Mouse (Mus musculus): ENCODE results near the gene 1700066M21Rik.

The 1700066M21Rik gene

GRCm38 (mm10) chr1:57377376-57378341 is at the start of gene 1700066M21Rik:
TSS of gene 1700066M21Rik (plus strand) at chr1:57377620.
- DNase-seq (ENCODE audit: low spot score in 2 of 2), result peak; percentile 92 to 93

DNA sequence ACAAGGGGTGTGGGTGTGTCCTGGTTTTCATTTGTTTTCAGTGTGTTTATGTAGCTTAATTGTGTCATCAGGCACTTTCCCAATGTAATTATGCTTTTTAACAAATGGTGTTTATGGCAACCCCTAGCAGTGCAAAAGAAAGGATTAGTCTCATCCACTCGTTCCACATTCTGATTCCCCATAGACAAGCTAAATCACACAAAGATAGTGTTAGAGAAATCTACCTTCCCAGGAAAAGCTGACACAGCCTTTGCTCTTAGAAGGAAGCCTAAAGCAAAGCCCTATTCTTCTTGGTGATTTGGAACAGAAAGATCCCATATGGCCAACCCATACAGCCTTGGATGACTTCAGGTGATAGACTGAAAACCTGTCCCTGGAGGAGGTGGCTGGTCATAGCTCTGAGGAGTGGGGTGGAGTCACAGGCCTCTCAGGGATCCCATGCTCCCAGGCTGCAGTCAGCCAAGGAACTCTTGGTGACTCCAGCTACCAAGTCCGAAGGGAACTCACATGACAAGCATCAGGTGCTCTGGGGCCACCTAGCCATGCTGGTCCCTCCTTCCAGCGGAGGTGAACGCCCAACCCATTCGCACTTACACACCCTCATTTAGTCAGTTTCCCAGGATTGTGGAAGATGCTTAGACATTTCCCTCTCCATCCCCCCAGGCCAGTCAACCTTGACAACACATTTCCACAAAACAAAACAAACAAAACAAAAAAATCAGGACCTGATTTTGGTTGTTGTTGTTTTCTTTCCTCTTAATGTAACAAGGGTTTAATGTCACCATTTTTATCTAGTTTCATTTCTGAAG is 47.9 kb upstream of the 1700066M21Rik start:
- DNase-seq (ENCODE audit: low spot score in 2 of 2), result no peak

- no peak for DNase-seq (ENCODE audit: low spot score in 2 of 2)
Observed at GRCm38 (mm10) chr1:57330228-57330627, 47.2 kb upstream of the 1700066M21Rik start.

DNA sequence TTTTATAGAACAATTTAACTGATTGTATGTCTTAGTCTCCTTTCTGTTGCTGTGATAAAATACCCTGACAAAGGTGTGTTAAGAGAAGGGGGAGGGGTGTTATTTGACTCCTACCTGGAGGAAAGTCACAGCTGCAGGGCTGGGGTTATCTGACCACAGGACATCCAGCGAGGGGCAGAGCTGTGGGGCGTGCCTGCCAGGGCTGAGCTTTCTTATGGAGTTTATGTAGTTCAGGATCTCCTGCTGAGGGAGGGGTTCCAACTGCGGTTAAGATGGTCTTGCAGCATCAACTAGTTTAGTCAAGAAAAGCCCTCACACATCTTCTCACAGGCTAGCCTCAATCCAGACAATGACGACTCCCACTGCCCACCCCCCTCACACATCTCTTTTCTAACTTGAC is 45.4 kb upstream of the 1700066M21Rik start:
- DNase-seq (ENCODE audit: low spot score in 2 of 2), result no peak

GRCm38 (mm10) chr1:57333550-57334213 is 43.7 kb upstream of the 1700066M21Rik start:
- DNase-seq (ENCODE audit: low spot score in 2 of 2), result peak; percentile 1 to 22

GRCm38 (mm10) chr1:57335200-57335599 is 42.2 kb upstream of the 1700066M21Rik start:
- no peak for DNase-seq (ENCODE audit: low spot score in 2 of 2)

GRCm38 (mm10) chr1:57339156-57339796 is 38.1 kb upstream of the 1700066M21Rik start:
- no peak for DNase-seq (ENCODE audit: low spot score in 2 of 2)

- DNase-seq (ENCODE audit: low spot score in 2 of 2), result no peak
Observed at GRCm38 (mm10) chr1:57341197-57341596, 36.2 kb upstream of the 1700066M21Rik start.

DNA sequence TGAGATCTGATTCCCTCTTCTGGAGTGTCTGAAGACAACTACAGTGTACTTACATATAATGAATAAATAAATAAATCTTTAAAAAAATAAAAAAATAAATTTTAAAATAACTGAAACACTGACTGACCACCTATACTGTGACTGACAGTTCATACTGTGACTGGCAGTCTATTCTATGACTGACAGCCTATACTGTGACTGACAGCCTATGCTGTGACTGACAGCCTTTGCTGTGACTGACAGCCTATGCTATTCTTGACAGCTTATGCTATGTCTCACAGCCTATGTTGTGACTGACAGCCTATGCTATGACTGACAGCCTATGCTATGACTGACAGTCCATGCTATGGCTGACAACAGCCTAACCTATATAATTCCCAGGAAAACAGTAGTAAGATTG is 29.9 kb upstream of the 1700066M21Rik start:
- no peak for DNase-seq (ENCODE audit: low spot score in 2 of 2)

GRCm38 (mm10) chr1:57351941-57352340 is 25.5 kb upstream of the 1700066M21Rik start:
- DNase-seq (ENCODE audit: low spot score in 2 of 2), result no peak

DNA sequence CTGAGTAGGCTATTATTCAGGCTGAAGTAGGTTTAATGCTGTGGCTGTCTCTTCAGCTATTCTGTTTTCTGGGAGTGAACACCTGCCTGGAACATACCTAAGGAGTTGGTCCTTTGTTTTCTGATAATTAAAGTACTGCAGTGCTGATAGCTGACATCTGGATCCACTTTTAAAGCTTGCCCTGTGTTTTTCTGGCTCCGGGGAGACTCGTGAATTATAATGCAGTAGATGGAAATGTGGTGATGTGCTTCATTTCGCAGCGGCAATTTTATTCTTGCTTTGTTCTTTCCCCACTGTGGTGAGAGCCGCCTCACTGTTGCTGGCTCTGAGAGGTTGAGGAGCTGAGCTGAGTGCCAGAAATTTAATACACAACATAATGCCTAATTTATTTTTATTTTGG is 18.9 kb upstream of the 1700066M21Rik start:
- no peak for DNase-seq (ENCODE audit: low spot score in 2 of 2)

DNA sequence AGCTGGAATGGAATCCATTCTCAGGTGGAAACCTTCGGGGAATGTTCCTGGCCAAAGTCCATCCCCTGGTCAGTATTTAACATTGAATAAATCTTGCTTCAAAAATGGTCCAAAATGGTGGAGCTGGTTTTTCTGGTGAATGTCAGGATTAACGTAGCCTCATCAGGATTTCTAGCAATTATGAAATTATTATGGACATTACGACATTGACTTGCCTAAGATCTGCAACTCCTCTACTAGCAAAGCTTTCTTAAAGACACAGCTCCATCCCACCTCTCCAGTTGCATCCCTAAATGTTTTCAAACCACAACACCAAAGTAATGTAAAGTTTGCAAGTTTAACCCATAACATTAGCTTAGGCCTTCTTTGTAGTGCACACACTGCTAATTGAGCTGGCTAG is 10.0 kb upstream of the 1700066M21Rik start:
- DNase-seq (ENCODE audit: low spot score in 2 of 2), result no peak

DNA sequence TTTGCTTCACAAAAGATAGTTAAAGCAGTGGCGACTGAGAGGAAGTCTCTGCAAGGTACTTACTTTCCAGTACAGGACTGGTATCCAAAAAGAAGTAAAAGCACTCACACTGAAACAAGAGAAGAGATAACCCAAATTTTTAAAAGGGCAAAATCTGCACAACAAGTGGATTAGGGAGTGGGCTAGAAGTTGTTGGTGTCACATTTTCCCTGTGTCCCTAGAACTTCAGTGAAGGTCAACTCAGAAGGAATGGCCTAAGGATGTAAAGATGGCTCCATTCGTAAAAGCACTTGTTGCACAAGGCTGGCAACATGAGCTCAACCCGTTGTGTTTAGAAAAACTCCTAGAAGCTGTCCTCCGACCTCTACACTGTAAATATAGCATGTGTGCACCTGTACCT is 8.3 kb upstream of the 1700066M21Rik start:
- DNase-seq (ENCODE audit: low spot score in 2 of 2), result no peak

DNA sequence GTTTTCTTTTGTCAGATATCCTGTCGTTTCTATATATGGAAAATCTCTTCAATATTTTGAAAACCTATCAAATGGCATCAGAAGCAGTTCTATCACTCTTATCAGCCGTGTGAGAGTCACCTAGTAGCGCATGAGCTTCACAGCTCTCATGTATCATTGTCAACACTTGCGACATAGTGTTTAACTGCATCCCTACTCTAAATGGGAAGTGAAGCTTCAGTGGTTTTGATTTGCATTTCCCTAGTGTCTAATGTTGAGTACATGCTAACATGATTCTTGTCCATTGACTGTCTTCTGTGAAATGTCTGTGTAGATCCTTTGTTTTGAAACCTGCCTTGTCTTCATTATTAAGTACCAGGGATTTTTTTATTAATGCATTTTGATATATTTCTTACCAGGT is 7.0 kb upstream of the 1700066M21Rik start:
- DNase-seq (ENCODE audit: low spot score in 2 of 2), result no peak

DNA sequence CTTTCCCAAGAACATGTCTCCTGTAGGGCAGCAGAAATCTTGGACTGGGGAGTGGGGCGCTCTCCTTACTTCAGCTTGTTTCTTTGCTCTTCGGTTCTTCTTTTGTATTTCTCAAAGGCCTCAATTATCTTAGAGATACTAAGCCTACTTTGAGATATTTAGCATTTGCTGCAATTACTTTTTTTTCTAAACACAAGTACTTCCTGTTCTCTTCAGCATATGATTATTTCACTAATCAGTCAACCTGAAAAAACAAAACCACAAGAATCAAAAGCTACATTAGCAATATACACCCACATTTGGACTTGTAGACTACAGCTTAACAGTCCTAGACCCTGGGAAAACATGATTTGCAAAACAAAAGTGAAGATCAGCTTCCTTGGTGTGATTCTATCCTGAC is 2.1 kb upstream of the 1700066M21Rik start:
- no peak for DNase-seq (ENCODE audit: low spot score in 2 of 2)

GRCm38 (mm10) chr1:57376806-57377205 is 614 bp upstream of the 1700066M21Rik start:
- no peak for DNase-seq (ENCODE audit: low spot score in 2 of 2)

DNA sequence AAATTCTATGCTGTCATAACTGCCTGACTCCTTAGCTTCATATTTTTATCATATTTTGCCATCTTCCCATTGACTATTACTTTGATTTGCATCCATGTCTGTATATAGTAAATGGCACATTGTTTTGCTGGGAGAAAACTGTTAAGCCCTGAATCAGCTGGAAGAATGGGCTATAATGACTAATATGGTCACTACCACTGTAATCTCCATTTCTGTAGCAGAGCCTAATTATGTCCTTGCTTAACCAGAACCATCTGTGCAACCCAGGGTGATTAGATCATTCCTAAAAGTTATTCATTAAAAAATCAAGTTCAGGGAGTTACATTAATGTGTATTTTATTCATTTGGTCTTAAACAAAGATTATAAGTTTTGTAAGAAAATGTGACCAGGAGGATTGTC is 9.1 kb downstream of the 1700066M21Rik start:
- no peak for DNase-seq (ENCODE audit: low spot score in 2 of 2)

GRCm38 (mm10) chr1:57387876-57388275 is 10.5 kb downstream of the 1700066M21Rik start:
- no peak for DNase-seq (ENCODE audit: low spot score in 2 of 2)

- no peak for DNase-seq (ENCODE audit: low spot score in 2 of 2)
Observed at GRCm38 (mm10) chr1:57388402-57389155, 11.2 kb downstream of the 1700066M21Rik start.

GRCm38 (mm10) chr1:57390993-57391790 is 13.8 kb downstream of the 1700066M21Rik start:
- DNase-seq (ENCODE audit: low spot score in 2 of 2), result no peak
